Mouse (Mus musculus) brain, embryonic 18.5 days (tissue): ENCODE measurements around the gene Ifitm6.
"Not testable (repeated sequence)": the region's sequence is repeated elsewhere in the genome, so short reads cannot be mapped to it uniquely, and the experiment has no call there.

Experiments
- DNase-seq: peaks from one replicate; pipeline ENCODE4 v3.0.0-alpha.2; 2012; ENCODE audit warnings: low read depth, low spot score

The Ifitm6 gene

GRCm38 (mm10) chr7:140971479-140972171 lies 46.1 kb downstream of the Ifitm6 start:
- DNase-seq, result no peak

GRCm38 (mm10) chr7:140970931-140971330 lies 46.8 kb downstream of the Ifitm6 start:
- no peak for DNase-seq

GRCm38 (mm10) chr7:140968710-140969109 lies 49.0 kb downstream of the Ifitm6 start:
- not testable (repeated sequence) for DNase-seq

GRCm38 (mm10) chr7:140967862-140968591 lies 49.7 kb downstream of the Ifitm6 start:
- DNase-seq, result no peak

GRCm38 (mm10) chr7:140966921-140967320 lies 50.8 kb downstream of the Ifitm6 start, which contains the start of gene Ifitm1:
Ifitm1 (plus strand) TSS chr7:140967221.
- no peak for DNase-seq
